Mouse (Mus musculus) E14TG2a.4 (cell line): ENCODE measurements around the gene Twist2.

Experiments
- CTCF ChIP-seq: conservative IDR thresholded peaks from 2 replicates; pipeline ENCODE4 v1.5.1; 2014; ENCODE audit warnings: low read length
- NANOG ChIP-seq: IDR thresholded peaks from 2 replicates; pipeline ENCODE4 v1.6.1; 2014; ENCODE audit warnings: borderline replicate concordance, low read length, mixed read lengths

- no peak for TF ChIP-seq CTCF
- TF ChIP-seq NANOG: no peak
Observed at GRCm38 (mm10) chr1:91758143-91758542, 43.1 kb upstream of the Twist2 start.
